Mouse (Mus musculus) gastrocnemius, postnatal 4 days (tissue): Measurements from ENCODE around the gene Tspan9. TPM values are rescaled to one million over a fixed set of nuclear protein-coding genes. Genes with fewer than 3 reads are reported as not detected.

Source experiments
- DNase-seq, 2 experiments: peaks; one replicate each; pipeline ENCODE4 v3.0.0; 2021 to 2022; ENCODE audit warnings: low spot score in 2 of 2, mixed read lengths in 2 of 2
- total RNA-seq, 2 experiments: library from RNA; stranded (reverse); gene quantifications; 2 replicates each; pipeline ENCODE4 v1.2.3; 2021

Gene Tspan9
- total RNA-seq, 2 experiments from 2014 or later, result 151 to 194 TPM

GRCm38 (mm10) chr6:128079576-128080224 lies 63.7 kb downstream of the Tspan9 start:
- DNase-seq, result no peak

- peak in 1 of 2 experiments; percentile 72 for DNase-seq
Measured at GRCm38 (mm10) chr6:128078508-128078907, 64.9 kb downstream of the Tspan9 start.

GRCm38 (mm10) chr6:128076104-128077020 lies 67.0 kb downstream of the Tspan9 start:
- peak in 1 of 2 experiments; percentile 64 for DNase-seq

GRCm38 (mm10) chr6:128075453-128076003 lies 67.9 kb downstream of the Tspan9 start:
- no peak for DNase-seq

GRCm38 (mm10) chr6:128070921-128071558 lies 72.4 kb downstream of the Tspan9 start:
- no peak for DNase-seq

- peak in 1 of 2 experiments; percentile 53 for DNase-seq
Measured at GRCm38 (mm10) chr6:128070072-128070872, 73.1 kb downstream of the Tspan9 start.

GRCm38 (mm10) chr6:128068144-128068543 lies 75.2 kb downstream of the Tspan9 start:
- no peak for DNase-seq

GRCm38 (mm10) chr6:128065982-128066381 lies 77.4 kb downstream of the Tspan9 start:
- no peak for DNase-seq

GRCm38 (mm10) chr6:128063501-128063900 lies 79.9 kb downstream of the Tspan9 start:
- DNase-seq, result no peak

GRCm38 (mm10) chr6:128062784-128063183 lies 80.6 kb downstream of the Tspan9 start:
- no peak for DNase-seq

GRCm38 (mm10) chr6:128062216-128062615 lies 81.2 kb downstream of the Tspan9 start:
- DNase-seq, result no peak

- DNase-seq, result no peak
Measured at GRCm38 (mm10) chr6:128061342-128061741, 82.1 kb downstream of the Tspan9 start.

- no peak for DNase-seq
Measured at GRCm38 (mm10) chr6:128058570-128058969, 84.8 kb downstream of the Tspan9 start.

GRCm38 (mm10) chr6:128058157-128058556 lies 85.2 kb downstream of the Tspan9 start:
- DNase-seq, result no peak

GRCm38 (mm10) chr6:128053000-128053732 lies 90.2 kb downstream of the Tspan9 start:
- no peak for DNase-seq

GRCm38 (mm10) chr6:128047671-128048070 lies 95.7 kb downstream of the Tspan9 start:
- no peak for DNase-seq

- DNase-seq, result no peak
Measured at GRCm38 (mm10) chr6:128047239-128047638, 96.2 kb downstream of the Tspan9 start.

GRCm38 (mm10) chr6:128046799-128047198 lies 96.6 kb downstream of the Tspan9 start:
- DNase-seq, result no peak

- DNase-seq, result no peak
Measured at GRCm38 (mm10) chr6:128044691-128045090, 98.7 kb downstream of the Tspan9 start.

GRCm38 (mm10) chr6:128043486-128043885 lies 99.9 kb downstream of the Tspan9 start:
- no peak for DNase-seq
